Mouse (Mus musculus) olfactory bulb, adult 2 months (tissue): ENCODE data around the gene Emg1.

Experiments used
- CTCF ChIP-seq: fragments of 200-500 bp; IDR thresholded peaks from 2 replicates; pipeline ENCODE4 v1.5.1; 2012; ENCODE audit warnings: low read depth, mild to moderate bottlenecking, low read length, moderate library complexity; ENCODE audit not compliant: insufficient read depth
- POLR2A ChIP-seq: fragments of 200-500 bp; IDR thresholded peaks from 2 replicates; pipeline ENCODE4 v1.6.1; 2012; ENCODE audit warnings: mild to moderate bottlenecking, low read depth, low read length, moderate library complexity; ENCODE audit not compliant: insufficient read depth

GRCm38 (mm10) chr6:124755306-124755705 is 43.3 kb upstream of the Emg1 start:
- TF ChIP-seq CTCF = no peak
- no peak for TF ChIP-seq POLR2A
